13 mouse cellular contexts compared by ENCODE assay signal in genomic region chr4:138457091-138457490, GRCm38 (mm10). TPM values are rescaled to one million over a fixed set of nuclear protein-coding genes. Genes with fewer than 3 reads are reported as not detected.
DNase-seq lines count a peak whose midpoint lies in the region; ATAC-seq and TF ChIP-seq lines count a peak whose summit lies in the region.
"Had no signal": no experiment of that assay in that cellular context is flagged by ENCODE, and none has a peak within 500 bp of the region (broad histone marks: within the 10 kb centered on the region; RNA-seq: fewer than 3 reads in every experiment).

No protein-coding gene starts in this region.

- no peaks in the 10 kb centered on the region for H3K9me3 ChIP-seq in kidney, postnatal 0 days (replicated peaks; ENCODE audit: low read length)
- H3K9me3 ChIP-seq in forebrain, embryonic 13.5 days (replicated peaks), result no peaks in the 10 kb centered on the region
- no peaks in the 10 kb centered on the region for H3K9me3 ChIP-seq in hindbrain, embryonic 13.5 days
- no peaks in the 10 kb centered on the region for H3K9me3 ChIP-seq in midbrain, embryonic 13.5 days
- no peaks in the 10 kb centered on the region for H3K9me3 ChIP-seq in embryonic facial prominence, embryonic 10.5 days
- H3K9me3 ChIP-seq: embryonic facial prominence, embryonic 12.5 days; limb, embryonic 15.5 days had no signal

- TF ChIP-seq CTCF in kidney, postnatal 0 days (IDR thresholded peaks at IDR 0.05; ENCODE audit: low read depth), result no peak

- peaks cover 37% of the 10 kb centered on the region for H3K4me1 ChIP-seq in kidney, postnatal 0 days (replicated peaks; ENCODE audit: insufficient read depth, low read length)
- peaks cover 39% of the 10 kb centered on the region for H3K4me1 ChIP-seq in forebrain, embryonic 13.5 days
- H3K4me1 ChIP-seq in hindbrain, embryonic 13.5 days (replicated peaks), result peaks cover 68% of the 10 kb centered on the region
- peaks cover 67% of the 10 kb centered on the region for H3K4me1 ChIP-seq in midbrain, embryonic 13.5 days (replicated peaks)
- peaks cover 57% of the 10 kb centered on the region for H3K4me1 ChIP-seq in embryonic facial prominence, embryonic 10.5 days

- no peak overlapping the region for H3K9ac ChIP-seq in kidney, postnatal 0 days (ENCODE audit: low read depth, low read length)
- no peak overlapping the region for H3K9ac ChIP-seq in forebrain, embryonic 13.5 days
- H3K9ac ChIP-seq in hindbrain, embryonic 13.5 days, result no peak overlapping the region; the same call in 1 of the 2 replicates
- H3K9ac ChIP-seq in midbrain, embryonic 13.5 days (replicated peaks), result peak overlapping the region; percentile 30

- no peak for ATAC-seq in kidney, postnatal 0 days (replicated peaks; ENCODE audit: low FRiP score, low read depth)
- ATAC-seq in forebrain, embryonic 13.5 days, result no peak
- ATAC-seq in hindbrain, embryonic 13.5 days (ENCODE audit: low FRiP score), result no peak
- ATAC-seq in midbrain, embryonic 13.5 days, result no peak

- H3K27ac ChIP-seq in kidney, postnatal 0 days, result no peak overlapping the region
- H3K27ac ChIP-seq in forebrain, embryonic 13.5 days, result no peak overlapping the region
- H3K27ac ChIP-seq in hindbrain, embryonic 13.5 days, result no peak overlapping the region
- no peak overlapping the region for H3K27ac ChIP-seq in midbrain, embryonic 13.5 days
- no peak overlapping the region for H3K27ac ChIP-seq in embryonic facial prominence, embryonic 10.5 days (replicated peaks)
- H3K27ac ChIP-seq: embryonic facial prominence, embryonic 12.5 days; heart, adult 2 months; limb, embryonic 15.5 days had no signal

- DNase-seq in kidney, postnatal 0 days (ENCODE audit: low spot score), result no peak
- no peak for DNase-seq in kidney, postnatal 36 days
- no peak for DNase-seq in embryonic facial prominence, embryonic 10.5 days (ENCODE audit: low spot score)
- DNase-seq in spleen, adult 12 weeks (ENCODE audit: low spot score), result no peak
- DNase-seq in spleen, postnatal 14 days (ENCODE audit: low spot score in 2 of 2), result no peak
- DNase-seq: adrenal gland, postnatal 10 days; heart, adult 2 months; thymus, postnatal 36 days had no signal

- H3K4me3 ChIP-seq in kidney, postnatal 0 days (replicated peaks; ENCODE audit: low read depth, low read length), result no peak overlapping the region; the same call in 1 of the 2 replicates
- no peak overlapping the region for H3K4me3 ChIP-seq in forebrain, embryonic 13.5 days
- H3K4me3 ChIP-seq in hindbrain, embryonic 13.5 days, result peak overlapping the region; percentile 96
- H3K4me3 ChIP-seq in midbrain, embryonic 13.5 days (replicated peaks), result peak overlapping the region; percentile 98
- H3K4me3 ChIP-seq in embryonic facial prominence, embryonic 10.5 days, result no peak overlapping the region

- H3K36me3 ChIP-seq in kidney, postnatal 0 days (ENCODE audit: insufficient read depth, low read length), result no peaks in the 10 kb centered on the region
- H3K36me3 ChIP-seq in forebrain, embryonic 13.5 days (ENCODE audit: poor library complexity, severe bottlenecking), result no peaks in the 10 kb centered on the region
- H3K36me3 ChIP-seq in hindbrain, embryonic 13.5 days, result no peaks in the 10 kb centered on the region; the same call in 1 of the 2 replicates
- 0 out of 2 replicates have a peak, but pooled peaks cover 2% of the 10 kb centered on the region for H3K36me3 ChIP-seq in midbrain, embryonic 13.5 days
- H3K36me3 ChIP-seq in embryonic facial prominence, embryonic 10.5 days (replicated peaks), result no peaks in the 10 kb centered on the region
- H3K36me3 ChIP-seq: embryonic facial prominence, embryonic 12.5 days; limb, embryonic 15.5 days had no signal

- WGBS in kidney, postnatal 0 days, result 43% methylated on average over 4 of the region's 4 CpGs
- 53% methylated on average over 4 of the region's 4 CpGs for WGBS in forebrain, embryonic 13.5 days
- WGBS in hindbrain, embryonic 13.5 days, result 39% methylated on average over 4 of the region's 4 CpGs
- WGBS in midbrain, embryonic 13.5 days, result 45% methylated on average over 4 of the region's 4 CpGs
- WGBS in embryonic facial prominence, embryonic 10.5 days, result 47% methylated on average over 4 of the region's 4 CpGs

- H3K27me3 ChIP-seq in kidney, postnatal 0 days (ENCODE audit: insufficient read depth, low read length), result no peaks in the 10 kb centered on the region
- H3K27me3 ChIP-seq in forebrain, embryonic 13.5 days, result peaks cover 67% of the 10 kb centered on the region
- H3K27me3 ChIP-seq in hindbrain, embryonic 13.5 days, result no peaks in the 10 kb centered on the region
- H3K27me3 ChIP-seq in midbrain, embryonic 13.5 days, result peaks cover 4% of the 10 kb centered on the region; the same call in 1 of the 2 replicates
- peaks cover 100% of the 10 kb centered on the region for H3K27me3 ChIP-seq in embryonic facial prominence, embryonic 10.5 days (replicated peaks; ENCODE audit: low read depth, poor library complexity, severe bottlenecking)

- peak overlapping the region; percentile 71; the same call in 1 of the 2 replicates for H3K4me2 ChIP-seq in kidney, postnatal 0 days (ENCODE audit: low read length)
- peak overlapping the region; percentile 83 for H3K4me2 ChIP-seq in forebrain, embryonic 13.5 days
- H3K4me2 ChIP-seq in hindbrain, embryonic 13.5 days, result peak overlapping the region; percentile 83
- peak overlapping the region; percentile 80 for H3K4me2 ChIP-seq in midbrain, embryonic 13.5 days (replicated peaks)

RNA-seq across cellular contexts. Expression of gene Camk2n1, which starts 3.0 kb away (rescaled TPM):
- polyA plus RNA-seq in kidney, postnatal 0 days (2015; fragmentation: Nextera tagmentation; extraction: Ambion mirVana), result 13.8 and 14.5 TPM in 2 replicates
- polyA plus RNA-seq in forebrain, embryonic 13.5 days (2015; fragmentation: Nextera tagmentation; extraction: Ambion mirVana), result 6.6 and 6.9 TPM in 2 replicates
- 14.3 and 14.8 TPM in 2 replicates for polyA plus RNA-seq in hindbrain, embryonic 13.5 days (2015; fragmentation: Nextera tagmentation; extraction: Ambion mirVana)
- 13.0 and 13.4 TPM in 2 replicates for polyA plus RNA-seq in midbrain, embryonic 13.5 days (2015; fragmentation: Nextera tagmentation; extraction: Ambion mirVana)
- polyA plus RNA-seq in embryonic facial prominence, embryonic 10.5 days (2016; fragmentation: Nextera tagmentation; extraction: Ambion mirVana), result 1.1 and 1.2 TPM in 2 replicates

RNA-seq across cellular contexts. Expression of gene Mul1, which starts 22.6 kb away (rescaled TPM):
- 23.6 and 25.3 TPM in 2 replicates for polyA plus RNA-seq in kidney, postnatal 0 days (2015; fragmentation: Nextera tagmentation; extraction: Ambion mirVana)
- 18.6 and 19.2 TPM in 2 replicates for polyA plus RNA-seq in forebrain, embryonic 13.5 days (2015; fragmentation: Nextera tagmentation; extraction: Ambion mirVana)
- 20.9 and 21.4 TPM in 2 replicates for polyA plus RNA-seq in hindbrain, embryonic 13.5 days (2015; fragmentation: Nextera tagmentation; extraction: Ambion mirVana)
- 18.3 and 19.9 TPM in 2 replicates for polyA plus RNA-seq in midbrain, embryonic 13.5 days (2015; fragmentation: Nextera tagmentation; extraction: Ambion mirVana)
- 19.7 and 20.8 TPM in 2 replicates for polyA plus RNA-seq in embryonic facial prominence, embryonic 10.5 days (2016; fragmentation: Nextera tagmentation; extraction: Ambion mirVana)

Comparison
In these comparisons a context has a peak if more than half of its experiments do, and no peak if none do; other contexts are left out.
1. H3K4me3 ChIP-seq: peak in hindbrain, embryonic 13.5 days (single experiment) and midbrain, embryonic 13.5 days (single experiment); none in kidney, postnatal 0 days (single experiment), forebrain, embryonic 13.5 days (single experiment) and embryonic facial prominence, embryonic 10.5 days (single experiment).
2. Peak in every context shown above with its lines, with median percentiles within 50 percentile points of each other: H3K4me2 ChIP-seq.